Mouse (Mus musculus) stomach, postnatal 0 days (tissue): Measurements from ENCODE around the gene Nlgn1.

Source experiments
- CTCF ChIP-seq: IDR thresholded peaks from 2 replicates; pipeline ENCODE4 v1.5.1; 2016; ENCODE audit warnings: antibody characterized with exemption, low read depth, mild to moderate bottlenecking, moderate library complexity
- EP300 ChIP-seq: optimal IDR thresholded peaks from 2 replicates; pipeline ENCODE3; 2016; ENCODE audit warnings: antibody characterized with exemption

GRCm38 (mm10) chr3:25574840-25575239 is 757.4 kb downstream of the Nlgn1 start:
- TF ChIP-seq CTCF (no peak), EP300 (no peak)
